Mouse (Mus musculus): Measurements from ENCODE around the gene Igfbp2. TPM values are rescaled to one million over a fixed set of nuclear protein-coding genes. Genes with fewer than 3 reads are reported as not detected.

The Igfbp2 gene
- 474 and 479 TPM in 2 replicates for polyA plus RNA-seq (2016; fragmentation: Nextera tagmentation; extraction: Ambion mirVana)

- H3K27me3 ChIP-seq (replicated peaks; ENCODE audit: low read depth, poor library complexity, severe bottlenecking), result 0 out of 2 replicates have a peak, but pooled peaks cover 2% of the 10 kb centered on the region
- peaks cover 14% of the 10 kb centered on the region for H3K36me3 ChIP-seq (replicated peaks)
- no peaks in the 10 kb centered on the region for H3K9me3 ChIP-seq
- H3K4me1 ChIP-seq, result peaks cover 51% of the 10 kb centered on the region
- peak; percentile 89 for DNase-seq (ENCODE audit: low spot score)
- H3K4me3 ChIP-seq, result peak within 1 kb of the TSS; percentile 80
- under 1% methylated on average over 51 of the region's 58 CpGs for WGBS
- H3K27ac ChIP-seq (replicated peaks), result peak within 1 kb of the TSS; percentile 86
Measured at GRCm38 (mm10) chr1:72823751-72824706, at the start of gene Igfbp2. TSS of gene Igfbp2 (plus strand) at chr1:72824503.

- H3K27me3 ChIP-seq (replicated peaks; ENCODE audit: low read depth, poor library complexity, severe bottlenecking), result no peaks in the 10 kb centered on the region
- H3K4me3 ChIP-seq, result no peak overlapping the region
- no peaks in the 10 kb centered on the region for H3K36me3 ChIP-seq (replicated peaks)
- peak; percentile 42 for DNase-seq (ENCODE audit: low spot score)
- peak overlapping the region; percentile 8 for H3K27ac ChIP-seq (replicated peaks)
- H3K9me3 ChIP-seq, result no peaks in the 10 kb centered on the region
- H3K4me1 ChIP-seq, result peaks cover 31% of the 10 kb centered on the region
- 21% methylated on average over 6 of the region's 6 CpGs for WGBS
Measured at GRCm38 (mm10) chr1:72778789-72779188, 45.5 kb upstream of the Igfbp2 start.

- no peak for DNase-seq (ENCODE audit: low spot score)
- 50% methylated on average over 7 of the region's 7 CpGs for WGBS
Measured at GRCm38 (mm10) chr1:72780720-72781119, 43.6 kb upstream of the Igfbp2 start.

GRCm38 (mm10) chr1:72783341-72783740 is 41.0 kb upstream of the Igfbp2 start:
- no peak overlapping the region for H3K27ac ChIP-seq (replicated peaks)
- H3K4me1 ChIP-seq, result peaks cover 31% of the 10 kb centered on the region
- H3K27me3 ChIP-seq (replicated peaks; ENCODE audit: low read depth, poor library complexity, severe bottlenecking), result no peaks in the 10 kb centered on the region
- no peak overlapping the region for H3K4me3 ChIP-seq
- no peaks in the 10 kb centered on the region for H3K9me3 ChIP-seq
- WGBS, result 73% methylated on average over 2 of the region's 2 CpGs
- DNase-seq (ENCODE audit: low spot score), result no peak
- no peaks in the 10 kb centered on the region for H3K36me3 ChIP-seq (replicated peaks)

More at GRCm38 (mm10) chr1:72780720-72781119, 43.6 kb upstream of the Igfbp2 start:
- H3K36me3 ChIP-seq (replicated peaks), result no peaks in the 10 kb centered on the region
- H3K4me3 ChIP-seq, result no peak overlapping the region
- no peaks in the 10 kb centered on the region for H3K27me3 ChIP-seq (replicated peaks; ENCODE audit: low read depth, poor library complexity, severe bottlenecking)
- H3K9me3 ChIP-seq, result no peaks in the 10 kb centered on the region
- peaks cover 31% of the 10 kb centered on the region for H3K4me1 ChIP-seq
- H3K27ac ChIP-seq (replicated peaks), result no peak overlapping the region

DNA sequence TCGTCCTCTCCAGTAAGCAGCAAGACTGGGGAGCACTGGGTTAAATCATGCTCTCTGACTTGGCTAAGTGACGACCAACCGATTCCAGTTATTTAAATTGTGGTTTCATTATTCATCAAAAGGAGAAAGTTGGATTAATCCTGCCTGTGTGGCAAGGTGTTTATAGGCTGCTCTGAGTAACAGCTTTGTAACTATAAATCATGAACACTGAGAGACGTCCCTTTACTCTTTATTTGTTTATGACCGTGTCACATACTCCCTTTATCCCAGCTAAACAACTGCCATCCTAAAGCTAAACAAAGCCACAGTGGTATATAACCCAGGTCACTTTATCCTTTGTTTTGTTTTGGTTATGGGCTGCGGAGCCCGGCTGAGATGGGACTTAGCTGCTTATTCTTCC is 40.3 kb upstream of the Igfbp2 start:
- Histone ChIP-seq H3K36me3 (replicated peaks) (no peaks in the 10 kb centered on the region), H3K9me3 (no peaks in the 10 kb centered on the region), H3K27me3 (replicated peaks; ENCODE audit: low read depth, poor library complexity, severe bottlenecking) (no peaks in the 10 kb centered on the region), H3K4me3 (no peak overlapping the region), H3K27ac (replicated peaks) (no peak overlapping the region), H3K4me1 (peaks cover 26% of the 10 kb centered on the region)
- 52% methylated on average over 7 of the region's 7 CpGs for WGBS
- no peak for DNase-seq (ENCODE audit: low spot score)

- H3K4me3 ChIP-seq, result no peak overlapping the region
- DNase-seq (ENCODE audit: low spot score), result no peak
- no peaks in the 10 kb centered on the region for H3K9me3 ChIP-seq
- no peaks in the 10 kb centered on the region for H3K36me3 ChIP-seq (replicated peaks)
- no peaks in the 10 kb centered on the region for H3K27me3 ChIP-seq (replicated peaks; ENCODE audit: low read depth, poor library complexity, severe bottlenecking)
- peaks cover 24% of the 10 kb centered on the region for H3K4me1 ChIP-seq
- peak overlapping the region; percentile 71 for H3K27ac ChIP-seq (replicated peaks)
- WGBS, result 44% methylated on average over 3 of the region's 3 CpGs
Measured at GRCm38 (mm10) chr1:72790670-72791069, 33.6 kb upstream of the Igfbp2 start.

DNA sequence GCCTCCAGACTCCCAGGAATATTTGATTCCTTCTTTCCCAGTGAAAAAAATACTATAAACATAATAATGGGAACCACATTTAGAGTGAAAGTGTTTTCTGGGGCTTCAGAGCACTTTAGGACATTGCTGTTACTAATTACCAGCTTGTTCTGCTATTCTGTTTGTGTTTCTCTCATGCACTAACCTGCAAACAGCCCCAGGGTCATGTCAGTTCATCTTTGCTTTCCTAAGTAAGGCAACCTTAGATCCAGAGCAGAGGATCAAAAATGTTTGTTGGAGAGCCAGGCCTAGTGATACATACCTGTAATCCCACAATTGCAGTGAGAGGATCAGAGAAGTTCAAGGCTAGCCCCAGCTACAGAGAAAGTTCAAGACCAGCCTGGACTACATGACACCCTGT is 32.6 kb upstream of the Igfbp2 start:
- H3K36me3 ChIP-seq (replicated peaks), result no peaks in the 10 kb centered on the region
- no peak overlapping the region for H3K27ac ChIP-seq (replicated peaks)
- H3K4me3 ChIP-seq, result no peak overlapping the region
- H3K9me3 ChIP-seq, result no peaks in the 10 kb centered on the region
- no peak for DNase-seq (ENCODE audit: low spot score)
- peaks cover 24% of the 10 kb centered on the region for H3K4me1 ChIP-seq
- H3K27me3 ChIP-seq (replicated peaks; ENCODE audit: low read depth, poor library complexity, severe bottlenecking), result no peaks in the 10 kb centered on the region

DNA sequence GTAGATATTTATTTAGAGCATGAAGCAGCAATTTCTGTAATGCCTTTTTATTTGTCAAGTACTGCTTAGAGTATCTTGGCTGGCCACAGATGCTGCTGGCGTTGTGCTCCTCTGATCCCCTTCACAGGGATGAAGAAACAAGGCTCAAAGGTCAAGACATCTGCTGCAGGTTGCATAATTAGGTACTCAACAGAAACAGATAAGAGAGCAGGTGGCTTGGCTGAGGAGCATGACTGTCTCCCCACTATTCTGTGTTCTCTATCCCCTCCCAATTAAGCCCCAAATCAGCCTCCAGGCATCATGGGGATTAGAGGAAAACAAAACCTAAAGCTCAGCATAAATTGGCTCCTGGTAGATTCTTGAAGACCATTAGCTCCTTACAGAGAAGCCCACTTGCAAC is 32.0 kb upstream of the Igfbp2 start:
- Histone ChIP-seq H3K4me1 (peaks cover 25% of the 10 kb centered on the region), H3K4me3 (no peak overlapping the region), H3K9me3 (no peaks in the 10 kb centered on the region), H3K27ac (replicated peaks) (0 out of 2 replicates have a peak overlapping the region, but pooled peaks have one; percentile 8), H3K36me3 (replicated peaks) (no peaks in the 10 kb centered on the region), H3K27me3 (replicated peaks; ENCODE audit: low read depth, poor library complexity, severe bottlenecking) (no peaks in the 10 kb centered on the region)
- no peak for DNase-seq (ENCODE audit: low spot score)
- WGBS, result 36% methylated on average over 1 of the region's 1 CpGs

DNA sequence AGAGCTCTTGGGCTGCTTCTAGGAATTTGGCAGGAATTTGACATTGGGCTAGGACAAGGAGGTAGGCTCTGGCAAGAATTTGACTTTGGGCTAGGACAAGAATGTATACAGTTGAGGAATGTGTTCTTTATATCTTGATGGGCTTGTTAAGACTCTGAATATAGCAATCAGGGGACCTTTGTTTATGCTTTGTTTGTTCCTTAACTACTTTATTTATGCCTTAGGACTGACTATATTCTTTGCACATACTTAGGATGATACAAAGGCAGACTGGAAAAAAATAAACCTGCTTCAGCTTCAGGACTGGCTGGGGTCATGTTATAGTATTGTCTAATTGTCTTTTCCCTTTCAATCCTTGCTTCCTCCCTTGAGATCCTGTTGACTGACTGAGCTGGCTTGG is 31.1 kb upstream of the Igfbp2 start:
- Histone ChIP-seq H3K4me3 (no peak overlapping the region), H3K9me3 (no peaks in the 10 kb centered on the region), H3K27ac (replicated peaks) (no peak overlapping the region), H3K36me3 (replicated peaks) (no peaks in the 10 kb centered on the region), H3K4me1 (peaks cover 26% of the 10 kb centered on the region), H3K27me3 (replicated peaks; ENCODE audit: low read depth, poor library complexity, severe bottlenecking) (no peaks in the 10 kb centered on the region)
- DNase-seq (ENCODE audit: low spot score), result no peak

- Histone ChIP-seq H3K4me3 (no peak overlapping the region), H3K36me3 (replicated peaks) (no peaks in the 10 kb centered on the region), H3K9me3 (no peaks in the 10 kb centered on the region; the same call in 1 of the 2 replicates), H3K4me1 (peaks cover 17% of the 10 kb centered on the region), H3K27ac (replicated peaks) (no peak overlapping the region), H3K27me3 (replicated peaks; ENCODE audit: low read depth, poor library complexity, severe bottlenecking) (no peaks in the 10 kb centered on the region)
- 86% methylated on average over 2 of the region's 2 CpGs for WGBS
- no peak for DNase-seq (ENCODE audit: low spot score)
Measured at GRCm38 (mm10) chr1:72796128-72796527, 28.2 kb upstream of the Igfbp2 start.

DNA sequence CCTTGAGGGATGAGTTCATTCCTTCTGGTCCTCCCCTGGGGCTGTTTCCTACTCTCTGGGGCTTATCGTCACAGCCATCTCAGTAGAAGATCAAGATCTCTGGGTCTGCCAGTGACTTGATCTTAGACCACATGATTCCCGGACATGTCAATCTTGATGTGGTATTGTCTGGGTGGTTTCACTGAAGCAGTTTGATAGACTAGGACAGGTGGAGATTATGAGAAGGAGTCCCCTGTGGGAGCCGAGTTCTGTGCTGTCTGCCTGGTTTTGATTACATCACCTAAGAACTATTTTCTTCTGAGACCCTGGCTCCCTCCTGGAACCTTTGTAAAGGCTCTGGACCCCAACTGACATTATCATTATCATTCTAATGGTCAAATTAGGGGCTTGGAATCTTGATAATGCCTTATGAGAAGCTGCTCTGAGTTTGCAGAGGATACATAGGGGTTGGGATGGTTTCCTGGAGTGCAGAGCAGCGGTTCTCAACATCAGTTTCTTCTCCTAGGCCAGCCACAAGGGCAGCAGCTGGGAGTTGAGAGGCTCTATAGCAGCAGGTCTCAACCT is 27.1 kb upstream of the Igfbp2 start:
- 68% methylated on average over 4 of the region's 4 CpGs for WGBS
- DNase-seq (ENCODE audit: low spot score), result no peak
- no peak overlapping the region for H3K4me3 ChIP-seq
- H3K27ac ChIP-seq (replicated peaks), result no peak overlapping the region
- H3K9me3 ChIP-seq, result no peaks in the 10 kb centered on the region; the same call in 1 of the 2 replicates
- peaks cover 7% of the 10 kb centered on the region for H3K4me1 ChIP-seq
- H3K27me3 ChIP-seq (replicated peaks; ENCODE audit: low read depth, poor library complexity, severe bottlenecking), result no peaks in the 10 kb centered on the region
- no peaks in the 10 kb centered on the region for H3K36me3 ChIP-seq (replicated peaks)

DNA sequence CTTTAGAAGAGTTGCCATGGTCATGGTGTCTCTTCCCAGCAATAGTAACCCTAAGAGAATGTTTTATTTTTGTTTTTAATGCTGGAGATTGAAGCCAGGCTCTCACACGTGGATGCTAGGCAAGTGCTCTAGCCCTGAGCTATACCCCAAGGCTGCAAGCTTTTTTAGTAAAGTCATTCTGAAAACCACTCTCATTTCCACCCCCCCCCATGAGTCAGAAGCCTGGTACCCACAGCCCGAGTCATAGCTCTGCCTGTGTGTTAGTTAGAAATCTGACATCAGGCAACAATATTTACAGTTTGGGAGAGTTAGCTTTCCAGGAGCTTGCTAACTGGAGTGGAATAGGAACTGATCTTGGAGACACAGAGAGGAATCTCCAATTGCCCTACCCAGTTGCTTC is 25.9 kb upstream of the Igfbp2 start:
- Histone ChIP-seq H3K4me3 (no peak overlapping the region), H3K27ac (replicated peaks) (no peak overlapping the region), H3K4me1 (peaks cover 3% of the 10 kb centered on the region; the same call in 1 of the 2 replicates), H3K36me3 (replicated peaks) (no peaks in the 10 kb centered on the region), H3K27me3 (replicated peaks; ENCODE audit: low read depth, poor library complexity, severe bottlenecking) (no peaks in the 10 kb centered on the region), H3K9me3 (no peaks in the 10 kb centered on the region; the same call in 1 of the 2 replicates)
- DNase-seq (ENCODE audit: low spot score), result no peak
- WGBS, result 83% methylated on average over 2 of the region's 2 CpGs

- Histone ChIP-seq H3K27me3 (replicated peaks; ENCODE audit: low read depth, poor library complexity, severe bottlenecking) (no peaks in the 10 kb centered on the region), H3K4me1 (peaks cover 28% of the 10 kb centered on the region), H3K36me3 (replicated peaks) (no peaks in the 10 kb centered on the region), H3K4me3 (no peak overlapping the region), H3K27ac (replicated peaks) (peak overlapping the region; percentile 51; the same call in 1 of the 2 replicates), H3K9me3 (no peaks in the 10 kb centered on the region; the same call in 1 of the 2 replicates)
- DNase-seq (ENCODE audit: low spot score), result no peak
- 89% methylated on average over 4 of the region's 4 CpGs for WGBS
Measured at GRCm38 (mm10) chr1:72804031-72804430, 20.3 kb upstream of the Igfbp2 start.

All from embryonic facial prominence, embryonic 10.5 days (tissue).